Mouse (Mus musculus): Measurements from ENCODE around the gene Exoc2. TPM values are rescaled to one million over a fixed set of nuclear protein-coding genes. Genes with fewer than 3 reads are reported as not detected.

Gene Exoc2
- 10 to 100 TPM; 57.7 to 58.8 TPM for total RNA-seq (2023)

DNA sequence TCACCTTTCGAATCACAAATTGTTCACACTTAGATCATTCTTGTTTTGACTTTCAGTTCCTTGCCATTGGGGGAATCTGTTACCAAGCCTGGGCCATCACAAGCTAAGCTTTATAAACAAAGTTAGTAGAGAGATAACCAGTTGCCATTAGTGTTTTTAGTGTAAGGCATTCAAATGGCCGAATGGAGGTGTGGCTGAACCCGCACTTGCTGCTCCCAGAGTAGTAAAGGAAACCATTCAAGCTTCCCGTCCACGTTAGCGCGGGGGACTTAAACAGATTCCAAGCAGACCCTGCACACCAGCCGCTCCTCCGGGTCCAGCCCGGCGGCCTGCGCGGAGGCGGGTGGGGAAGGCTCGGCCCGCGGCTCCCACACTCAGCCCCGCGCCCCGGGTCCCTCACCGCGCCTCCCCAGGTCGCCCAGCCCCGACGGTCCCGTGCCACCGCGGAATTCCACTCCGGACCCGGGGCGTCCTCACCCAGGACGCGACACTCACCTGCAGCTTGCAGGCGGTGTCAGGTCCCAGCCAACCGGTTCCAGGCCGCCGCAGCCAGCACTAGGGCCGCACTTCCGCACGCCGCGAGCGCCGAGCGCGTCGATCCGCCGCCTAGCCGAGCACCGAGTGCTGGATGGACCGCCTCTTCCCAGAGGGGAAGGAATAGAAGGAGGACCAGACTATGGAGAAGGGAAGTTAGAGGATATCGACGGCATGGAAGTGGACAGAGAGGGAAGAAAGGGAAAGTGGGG lies at the start of gene Exoc2, which contains the start of gene Gm5447:
Gene Exoc2 (minus strand): TSS at position 593 of the 746 bp plus-strand sequence.
Gene Gm5447 (plus strand): TSS at position 704 of the 746 bp plus-strand sequence.

DNA sequence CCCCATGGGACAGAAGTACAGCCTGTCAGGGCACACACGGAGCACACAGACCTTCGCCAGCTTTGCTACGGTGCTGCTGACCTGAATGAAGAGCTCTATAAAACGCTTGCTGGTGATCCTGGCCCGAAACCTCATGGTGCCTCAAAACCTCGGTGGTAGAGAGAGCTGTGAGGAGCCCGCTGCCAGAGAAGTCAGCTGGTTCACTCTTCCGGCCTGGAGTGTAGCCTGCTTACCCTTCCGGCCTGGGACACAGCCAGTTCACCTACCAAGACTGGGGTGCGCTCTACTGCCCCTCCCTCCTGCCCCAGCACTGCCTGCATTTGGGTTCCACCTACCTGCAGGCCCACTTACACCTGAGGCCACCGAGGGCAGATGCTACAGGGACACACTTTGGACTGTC lies 26.4 kb downstream of the Exoc2 start, which contains the start of gene Hus1b:
Gene Hus1b (minus strand): TSS at position 220 of the 400 bp plus-strand sequence.

Other genes with a start within 250 kb of the Exoc2 start
- gene Irf4, start 224.9 kb downstream of the Exoc2 start, total RNA-seq (2023): 10 to 100 TPM; 50.2 to 62.3 TPM
- gene Hus1b, start 26.3 kb downstream of the Exoc2 start, total RNA-seq (2023): 1 to 10 TPM; 1.1 to 1.6 TPM
- gene Gm5447, start 111 bp upstream of the Exoc2 start, total RNA-seq (2023): not detected

All from monocyte, adult 59 days (primary cell).